Mouse (Mus musculus): ENCODE measurements around the gene Eml3.

- no peak for TF ChIP-seq CTCF (IDR thresholded peaks at IDR 0.05; ENCODE audit: low read depth, low read length)
- TF ChIP-seq POLR2A (IDR thresholded peaks at IDR 0.05; ENCODE audit: extremely low read depth, insufficient read depth, low read length): no peak
Observed at GRCm38 (mm10) chr19:8940526-8941133, 11.3 kb downstream of the Eml3 start.

Data from liver, adult 2 months (tissue).